Mouse (Mus musculus) urinary bladder, postnatal 14 days (tissue): ENCODE measurements around the gene Zyg11a.
"Not testable (repeated sequence)": the region's sequence is repeated elsewhere in the genome, so short reads cannot be mapped to it uniquely, and the experiment has no call there.

Experiments used
- DNase-seq: peaks from one replicate; pipeline ENCODE4 v3.0.0; 2021; ENCODE audit warnings: low spot score

The Zyg11a gene

DNA sequence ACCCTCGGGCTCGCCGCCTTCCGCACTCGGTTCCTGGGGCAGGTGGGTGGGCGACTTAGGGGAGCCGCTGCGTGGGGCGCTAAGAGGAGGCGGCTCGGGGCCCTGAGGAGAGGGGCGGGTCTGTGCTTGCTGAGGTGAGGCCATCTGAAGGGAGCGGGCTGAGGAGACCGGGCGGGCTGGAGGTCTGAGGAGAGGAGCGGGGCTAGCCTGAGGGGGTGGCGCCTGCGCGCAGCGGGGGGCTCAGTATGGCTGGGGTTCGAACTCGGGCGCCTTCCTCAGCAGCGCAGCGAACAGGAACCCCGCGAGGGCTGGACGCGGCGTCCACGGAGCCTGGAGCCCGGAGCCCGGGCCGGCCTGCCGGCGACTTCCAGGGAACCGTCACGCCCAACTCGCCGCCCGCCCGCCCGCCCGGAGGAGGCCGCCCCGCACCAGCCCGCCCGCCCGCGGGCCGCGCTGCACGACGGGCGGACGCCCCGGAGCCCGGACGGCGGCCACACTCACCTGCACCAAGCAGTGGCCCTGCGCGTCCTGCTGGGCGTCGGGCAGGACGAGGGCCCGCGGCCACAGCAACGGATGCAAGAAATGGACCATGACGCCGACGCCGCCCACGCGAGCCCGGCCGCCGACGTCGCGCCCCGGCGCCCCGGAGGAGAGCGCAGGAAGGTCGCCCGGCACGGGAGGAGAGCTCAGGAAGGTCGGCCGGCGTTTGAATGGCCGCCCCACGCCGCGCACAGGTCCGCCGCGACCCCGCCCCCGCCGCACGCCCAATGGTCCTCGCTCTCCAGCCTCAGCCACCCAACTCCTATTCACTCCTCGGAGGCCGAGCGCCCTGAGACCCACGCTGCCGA is at the start of gene Zyg11a:
TSS of gene Zyg11a (minus strand) at position 717 of the 848 bp plus-strand sequence.
- no peak for DNase-seq

DNA sequence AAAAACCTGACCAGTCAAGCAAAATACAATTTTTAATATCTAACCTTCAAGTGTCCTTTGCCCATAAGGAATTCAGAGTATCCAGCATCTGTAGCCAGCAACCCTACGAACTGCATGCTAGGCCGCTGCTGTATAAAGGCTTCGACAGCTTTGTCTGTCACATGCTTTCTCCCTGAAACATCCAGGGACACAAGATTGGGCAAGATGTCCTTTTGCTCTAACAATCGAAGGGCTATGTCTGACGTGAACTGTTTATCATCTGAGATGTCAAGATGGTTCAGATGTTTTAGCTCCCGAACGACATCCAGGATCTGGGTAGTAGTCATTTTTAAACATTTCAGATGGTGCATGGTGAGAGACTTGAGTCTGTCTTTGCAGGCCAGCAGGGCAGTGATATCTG is 47.9 kb upstream of the Zyg11a start:
- DNase-seq: no peak

DNA sequence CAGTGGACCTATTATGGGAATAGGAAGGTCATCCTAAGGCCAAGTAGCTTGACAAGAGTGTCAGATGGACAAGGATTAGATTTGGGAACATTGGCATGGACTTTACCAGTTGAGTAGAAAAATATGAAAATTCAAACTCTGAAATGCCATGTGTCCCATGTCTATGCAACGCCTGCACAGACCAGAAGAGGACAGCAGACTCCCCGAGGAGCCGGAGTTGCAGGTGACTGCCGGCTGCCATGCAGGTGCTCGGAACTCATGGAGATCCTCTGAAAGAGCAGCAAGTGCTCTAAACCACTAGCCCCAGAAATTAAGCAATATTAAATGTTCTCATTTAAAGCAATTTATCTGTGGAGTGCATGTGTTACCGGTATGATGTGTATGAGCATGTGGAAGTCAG is 35.5 kb upstream of the Zyg11a start:
- no peak for DNase-seq

DNA sequence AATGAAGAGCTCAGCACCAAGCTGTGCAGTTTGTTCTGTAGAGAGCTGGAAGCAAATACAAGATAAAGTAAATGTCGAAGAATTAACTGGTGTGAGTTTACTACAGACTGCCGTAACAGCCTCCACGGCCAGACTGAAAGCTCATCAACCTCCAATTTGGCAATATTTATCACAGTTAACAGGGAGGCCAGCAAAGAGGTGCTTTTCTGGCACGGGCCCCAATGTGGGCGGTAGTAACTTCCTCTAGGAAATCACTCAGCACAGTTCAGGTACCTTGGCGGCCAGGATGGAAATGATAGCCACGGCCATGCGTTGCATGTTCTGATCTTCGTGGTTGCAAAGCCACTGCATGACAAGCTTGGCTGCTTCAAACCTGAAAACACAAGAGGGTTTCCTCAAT is 32.7 kb upstream of the Zyg11a start:
- DNase-seq: no peak

DNA sequence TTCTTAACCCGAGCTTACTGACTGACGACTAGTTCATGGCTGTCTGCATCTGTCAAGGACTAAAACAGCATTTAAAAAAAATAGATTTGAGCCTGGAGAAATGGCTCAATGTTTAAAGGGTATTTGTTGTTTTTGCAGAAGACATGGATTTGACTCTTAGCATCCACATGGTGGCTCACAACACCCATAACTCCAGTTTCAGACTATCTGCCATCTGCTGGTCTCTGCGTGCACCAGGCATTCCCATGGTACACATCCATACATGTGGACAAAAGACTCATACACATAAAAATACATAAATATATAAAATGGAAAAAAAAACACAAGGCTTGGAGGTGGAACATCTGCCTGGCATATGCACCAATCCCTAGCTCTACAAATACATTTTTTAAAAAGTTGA is 31.5 kb upstream of the Zyg11a start:
- no peak for DNase-seq

DNA sequence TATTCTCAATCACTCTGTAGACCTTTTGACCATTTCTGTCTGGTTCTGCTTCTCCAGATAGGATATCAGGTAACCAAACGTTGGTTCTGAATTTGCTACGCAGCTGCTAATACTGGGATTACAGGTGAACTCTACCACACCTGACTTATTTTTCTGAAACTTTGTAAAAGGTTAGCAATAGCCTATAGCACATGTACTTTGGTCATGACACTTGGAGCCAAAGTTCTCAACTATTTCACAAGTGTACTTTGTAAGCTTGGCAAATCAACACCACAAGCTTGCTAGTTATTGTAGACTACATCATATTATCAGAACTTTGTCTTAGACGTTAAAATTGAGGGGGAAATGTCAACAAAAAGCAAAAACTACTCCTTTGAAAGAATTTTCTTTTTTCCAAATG is 15.8 kb upstream of the Zyg11a start:
- DNase-seq: no peak

DNA sequence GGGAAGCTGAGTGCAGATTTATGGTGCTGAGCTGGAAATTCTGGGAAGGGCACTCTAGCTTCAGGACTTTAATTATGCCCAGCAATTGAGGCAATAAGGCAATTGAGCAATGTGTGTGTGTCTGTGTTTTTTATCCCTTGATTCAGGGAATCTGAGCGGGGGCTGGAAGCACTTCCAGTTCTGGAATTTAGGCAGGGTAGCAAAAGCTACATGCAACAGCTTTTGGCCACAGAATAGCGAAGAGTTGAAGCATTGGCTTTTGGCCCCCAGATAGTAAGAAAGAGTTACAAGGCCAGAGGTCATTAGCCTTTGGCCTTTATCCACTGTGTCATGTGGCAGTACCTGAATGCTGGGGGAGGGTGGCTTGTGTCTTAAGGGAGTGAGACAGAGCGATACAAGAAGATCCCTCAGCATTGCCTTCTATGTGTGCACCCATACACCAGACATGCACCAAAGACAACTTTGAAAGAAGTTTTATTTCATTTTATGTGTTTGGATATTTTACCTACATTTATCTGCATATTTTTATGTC is 7.6 kb upstream of the Zyg11a start:
- no peak for DNase-seq

DNA sequence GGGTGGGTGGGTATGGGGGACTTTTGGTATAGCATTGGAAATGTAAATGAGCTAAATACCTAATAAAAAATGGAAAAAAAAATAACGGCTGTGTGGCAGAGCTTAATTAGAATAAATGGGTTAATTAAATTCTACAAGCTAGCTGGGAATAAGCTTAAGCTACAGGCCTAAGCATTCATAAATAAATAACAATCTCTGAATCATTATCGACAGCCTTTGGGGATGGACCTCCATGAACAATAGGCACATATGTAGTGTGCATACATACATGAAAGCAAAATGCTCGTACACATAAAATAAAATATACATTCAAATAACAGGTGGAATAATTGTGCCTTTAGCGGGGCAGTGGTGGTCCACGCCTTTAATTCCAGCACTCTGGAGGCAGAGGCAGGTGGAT is 4.7 kb upstream of the Zyg11a start:
- DNase-seq: no peak

DNA sequence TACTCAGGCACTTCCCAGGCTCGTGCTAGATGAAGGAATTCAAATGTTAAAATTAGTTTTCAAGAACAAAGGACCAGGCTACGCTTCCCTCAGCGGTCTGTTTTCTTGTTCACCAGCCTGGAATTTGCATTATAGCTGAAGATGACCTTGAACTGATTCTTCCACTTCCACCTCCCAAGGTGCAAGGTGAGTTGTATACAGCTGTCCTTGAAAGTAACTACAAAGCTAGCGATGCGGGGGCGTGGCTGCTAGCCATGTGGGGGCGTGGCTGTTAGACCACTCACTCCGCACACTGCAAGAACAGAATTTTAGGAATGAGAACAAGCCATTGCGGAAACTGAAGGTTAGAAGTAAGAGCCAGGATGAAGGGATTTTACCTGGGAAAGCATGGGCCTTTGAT is 1.2 kb upstream of the Zyg11a start:
- no peak for DNase-seq

DNA sequence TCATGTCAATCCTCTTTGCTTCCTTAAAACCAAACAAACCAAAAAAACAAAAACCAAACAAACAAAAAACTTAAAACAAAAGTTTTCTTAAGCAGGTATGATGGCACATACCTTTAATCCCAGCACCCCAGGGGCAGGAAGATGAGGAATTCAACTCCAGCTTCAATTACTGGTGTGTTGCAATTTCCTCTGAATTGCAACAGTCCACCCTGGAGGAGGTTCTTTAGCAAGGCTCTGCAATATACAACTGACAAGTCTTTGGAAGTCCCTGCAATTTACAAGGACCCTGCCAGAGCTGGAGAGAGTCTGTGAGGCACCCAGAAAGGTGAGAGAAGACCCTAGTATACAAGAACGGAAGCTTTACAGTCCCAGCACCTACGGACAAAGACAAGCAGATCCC is 4.8 kb downstream of the Zyg11a start:
- no peak for DNase-seq

DNA sequence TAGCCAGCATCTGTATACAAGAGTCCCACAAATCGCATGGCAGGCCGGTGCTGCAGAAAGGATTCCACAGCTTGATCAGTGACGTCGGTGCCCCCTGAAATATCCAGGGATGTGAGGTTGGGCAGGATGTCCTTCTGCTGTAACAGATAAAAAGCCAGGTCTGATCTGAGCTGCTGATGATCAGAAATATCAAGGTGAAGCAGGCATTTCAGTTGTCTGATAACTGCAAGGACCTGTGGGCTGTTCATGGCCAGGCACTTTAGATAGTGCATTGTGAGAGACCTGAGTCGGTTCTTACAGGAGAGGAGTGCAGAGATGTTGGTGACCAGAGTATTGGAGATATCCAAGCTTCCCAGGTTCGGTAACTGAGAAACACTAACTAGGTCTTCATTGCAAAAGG is 13.2 kb downstream of the Zyg11a start:
- no peak for DNase-seq

DNA sequence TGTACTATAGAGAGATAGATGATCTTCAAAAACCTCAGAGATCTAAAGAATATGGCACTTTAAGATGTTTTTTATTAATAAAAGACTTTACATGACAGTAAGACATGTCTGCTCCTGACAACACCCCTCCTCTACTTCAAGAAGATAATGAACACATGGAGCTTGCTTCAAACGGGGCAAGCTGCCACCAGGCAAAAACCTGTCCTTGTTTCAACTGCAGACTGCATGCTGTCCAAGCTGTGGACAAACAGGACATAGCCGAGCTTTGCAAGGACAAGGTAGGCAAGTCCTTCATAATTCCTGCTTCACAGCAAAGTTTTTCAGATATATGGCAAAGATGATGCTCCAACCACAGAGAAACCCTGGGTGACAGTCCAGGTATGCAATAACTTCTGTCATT is 18.6 kb downstream of the Zyg11a start:
- DNase-seq: no peak

DNA sequence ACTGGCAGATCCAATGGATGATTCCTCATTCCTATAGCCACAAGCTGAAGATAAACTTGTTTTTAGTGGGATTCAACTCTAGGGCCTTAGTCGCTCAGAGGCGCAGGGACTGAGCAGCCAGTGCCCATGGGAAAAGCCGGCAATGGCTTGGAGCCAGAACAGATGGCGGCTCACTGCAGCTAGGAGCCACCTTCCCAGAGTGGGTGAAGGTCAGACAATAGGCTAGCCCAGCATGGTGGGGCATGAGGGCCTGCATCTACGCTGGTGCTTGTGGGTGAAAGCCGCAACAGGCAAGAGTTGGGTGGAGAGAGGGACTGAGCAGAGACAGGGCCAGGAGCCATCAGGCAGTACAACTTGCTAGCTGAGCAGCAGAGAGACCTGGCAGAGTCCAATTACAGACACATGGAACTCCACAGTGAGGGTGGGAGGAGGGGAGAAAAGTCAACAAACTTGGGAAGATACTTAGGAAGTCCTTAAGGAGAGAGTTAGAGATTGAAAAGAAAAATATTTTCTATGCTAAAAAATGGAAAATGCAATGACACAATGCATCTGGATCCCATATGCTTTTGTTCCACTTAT is 21.5 kb downstream of the Zyg11a start:
- DNase-seq: no peak

DNA sequence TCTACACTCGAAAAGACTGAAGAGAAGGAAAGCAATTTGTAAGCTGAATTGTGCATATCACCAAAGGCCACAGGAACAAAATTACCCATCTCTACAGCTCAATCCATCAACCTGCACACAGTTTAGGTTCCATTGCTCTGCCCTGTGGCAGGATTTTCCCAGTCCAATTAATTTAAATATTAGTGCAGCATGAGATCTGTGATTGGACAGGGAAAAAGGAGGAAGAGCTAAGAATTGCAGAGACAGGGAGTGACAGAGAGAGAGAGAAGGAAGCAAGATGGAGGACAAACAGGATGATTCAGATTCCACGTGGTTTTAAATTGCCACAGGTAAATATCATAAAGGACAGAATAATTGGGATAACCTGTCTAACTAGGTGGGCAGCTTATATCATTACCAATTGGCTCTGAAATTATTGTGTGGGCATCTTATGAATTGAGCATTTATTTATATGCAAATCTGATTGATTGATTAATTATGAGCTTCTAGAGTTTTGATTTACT is 25.0 kb downstream of the Zyg11a start:
- DNase-seq: no peak

DNA sequence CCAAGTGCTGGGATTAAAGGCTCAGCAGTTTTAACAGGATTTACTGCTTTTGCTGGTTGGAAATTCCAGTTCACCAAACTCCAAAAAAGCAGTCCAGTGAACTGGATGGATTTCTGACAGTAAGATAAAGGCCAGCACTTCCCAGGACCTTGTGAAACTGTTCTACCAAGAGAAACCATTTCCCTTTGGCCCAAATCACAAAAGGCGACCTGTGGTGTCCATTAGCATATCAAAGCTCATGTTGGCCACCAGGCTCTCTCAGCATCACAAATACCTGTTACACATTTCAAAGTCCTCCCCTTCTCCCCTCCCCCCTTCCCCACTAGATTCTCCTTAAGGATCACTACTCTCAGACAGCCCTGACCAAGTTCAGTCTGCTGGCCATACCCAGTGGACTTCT is 35.6 kb downstream of the Zyg11a start:
- DNase-seq: no peak

DNA sequence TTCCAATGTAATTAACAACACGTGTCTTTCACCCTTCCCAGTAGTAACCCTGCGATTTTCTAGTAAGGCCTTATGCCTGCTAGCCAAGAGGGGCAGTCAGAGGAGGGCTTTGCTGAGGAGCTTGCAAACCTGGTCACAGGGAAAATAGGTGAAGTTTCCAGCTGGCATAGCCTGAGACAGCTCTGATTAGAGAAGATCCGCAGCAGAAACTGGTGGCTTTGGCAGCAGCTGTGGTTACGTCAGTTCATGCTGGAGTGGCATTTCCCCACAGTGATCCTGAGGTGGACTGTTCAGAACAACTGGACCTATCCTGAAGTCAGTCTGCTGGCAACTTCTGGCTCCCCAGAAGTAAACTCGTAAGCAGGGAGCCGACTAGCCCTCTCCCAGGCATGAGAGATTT is 49.8 kb downstream of the Zyg11a start:
- DNase-seq: no peak

DNA sequence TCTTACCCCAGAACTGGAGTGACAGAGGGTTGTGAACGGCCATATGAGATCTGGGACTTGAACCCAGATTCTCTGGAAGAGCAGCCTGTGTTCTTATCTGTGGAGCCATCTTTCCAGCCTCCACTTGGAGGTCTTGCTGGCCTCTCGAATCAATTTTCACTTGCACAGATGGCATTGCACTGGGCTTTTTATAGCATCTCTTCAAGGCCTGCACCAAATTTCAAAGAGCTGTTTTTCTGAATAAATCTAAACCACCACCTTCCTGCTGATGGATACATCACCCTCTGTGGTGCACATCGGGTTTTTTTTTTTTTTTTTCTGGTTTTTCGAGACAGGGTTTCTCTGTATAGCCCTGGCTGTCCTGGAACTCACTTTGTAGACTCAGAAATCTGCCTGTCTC is 51.0 kb downstream of the Zyg11a start:
- no peak for DNase-seq

DNA sequence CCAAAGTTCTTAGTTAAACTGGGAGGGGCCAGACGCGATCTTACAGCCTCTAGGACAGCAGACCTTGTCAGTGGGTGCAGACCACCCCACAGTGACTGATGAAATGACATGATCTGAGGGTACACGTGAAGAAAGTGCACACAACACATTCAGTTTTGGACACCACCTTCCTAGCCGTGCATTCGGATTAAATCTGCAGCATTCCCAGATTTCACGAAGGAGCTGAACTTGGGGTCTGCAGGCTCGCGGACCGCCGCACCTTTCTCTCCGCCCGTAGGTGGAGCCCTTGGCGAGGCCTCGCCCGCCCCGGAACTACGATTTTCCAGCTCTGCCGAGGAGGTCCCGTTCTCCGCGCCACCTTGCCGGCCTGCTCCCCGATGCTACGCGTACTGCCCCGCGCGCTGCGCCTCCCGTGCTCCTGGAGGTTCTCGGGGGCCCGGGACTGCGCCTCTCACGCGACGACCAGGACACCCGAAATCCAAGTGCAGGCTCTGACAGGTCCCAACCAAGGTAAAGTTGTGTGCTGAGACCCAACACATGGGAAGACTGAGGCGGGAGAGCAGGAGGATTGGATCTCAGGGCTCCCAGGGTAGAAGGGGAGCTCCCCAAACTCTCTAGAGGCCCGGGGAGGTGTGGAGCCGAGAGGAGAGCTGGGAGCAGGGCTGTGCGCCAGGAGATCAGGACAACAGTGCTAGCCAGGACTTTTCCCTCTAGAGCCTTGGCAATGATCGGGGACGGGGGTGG is 52.5 kb downstream of the Zyg11a start, which contains the start of gene Echdc2:
TSS of gene Echdc2 (plus strand) at position 286 of the 744 bp plus-strand sequence.
- peak; percentile 43 for DNase-seq

DNA sequence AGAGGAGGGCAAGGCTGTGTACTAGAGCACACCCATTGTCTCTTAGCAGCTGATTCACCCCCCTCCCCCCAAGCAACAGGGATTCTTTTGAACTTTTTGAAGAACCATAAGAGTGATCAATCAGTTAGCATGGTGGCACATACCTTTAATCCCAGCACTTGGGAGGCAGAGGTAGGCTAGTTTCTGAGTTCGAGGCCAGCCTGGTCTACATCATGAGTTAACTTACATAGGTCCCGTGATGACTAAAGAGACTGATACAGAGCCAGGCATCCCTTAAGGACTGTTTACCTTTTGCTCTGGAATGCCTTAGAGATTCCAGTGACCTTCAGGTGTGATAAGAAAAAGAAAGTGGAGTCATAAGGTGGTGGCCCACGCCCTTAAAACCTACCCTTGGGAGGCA is 54.6 kb downstream of the Zyg11a start:
- no peak for DNase-seq

DNA sequence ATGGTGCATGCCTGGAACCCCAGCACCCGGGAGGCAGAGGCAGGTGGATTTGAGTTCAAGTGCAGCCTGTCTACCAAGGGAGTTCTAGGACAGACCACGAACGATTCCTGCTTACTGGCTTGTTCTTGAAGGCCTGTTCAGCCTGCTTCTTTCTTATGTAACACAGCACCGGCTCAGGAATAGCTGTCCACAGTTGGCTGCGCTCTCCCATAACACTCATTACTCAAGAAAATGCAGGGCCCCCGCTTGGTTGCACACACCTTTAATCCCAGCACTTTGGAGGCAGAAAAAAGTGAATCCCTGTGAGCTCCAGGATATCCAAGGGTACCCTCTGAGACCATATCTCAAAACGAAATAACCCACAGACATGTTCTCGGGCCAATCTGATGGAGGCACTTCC is 55.9 kb downstream of the Zyg11a start:
- no peak for DNase-seq

DNA sequence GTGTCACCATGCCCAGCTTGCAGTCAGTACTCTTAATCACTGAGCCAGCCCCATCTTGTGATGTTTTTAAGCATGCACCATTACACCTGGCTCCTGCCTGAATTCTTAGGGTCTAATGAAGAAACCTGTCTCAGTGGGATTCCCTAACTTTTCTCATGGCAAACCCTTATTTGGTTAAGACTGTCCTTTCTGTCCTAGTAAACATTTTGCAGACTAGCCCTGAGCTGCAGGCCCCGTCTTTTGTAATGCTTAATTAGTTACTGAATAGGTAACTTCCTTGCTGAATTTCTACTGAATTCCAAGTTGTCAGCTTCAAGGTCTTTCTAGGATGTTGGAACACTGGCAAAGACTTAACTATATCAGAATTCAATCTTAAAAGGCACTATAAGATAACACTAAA is 62.7 kb downstream of the Zyg11a start:
- DNase-seq: not testable (repeated sequence)

DNA sequence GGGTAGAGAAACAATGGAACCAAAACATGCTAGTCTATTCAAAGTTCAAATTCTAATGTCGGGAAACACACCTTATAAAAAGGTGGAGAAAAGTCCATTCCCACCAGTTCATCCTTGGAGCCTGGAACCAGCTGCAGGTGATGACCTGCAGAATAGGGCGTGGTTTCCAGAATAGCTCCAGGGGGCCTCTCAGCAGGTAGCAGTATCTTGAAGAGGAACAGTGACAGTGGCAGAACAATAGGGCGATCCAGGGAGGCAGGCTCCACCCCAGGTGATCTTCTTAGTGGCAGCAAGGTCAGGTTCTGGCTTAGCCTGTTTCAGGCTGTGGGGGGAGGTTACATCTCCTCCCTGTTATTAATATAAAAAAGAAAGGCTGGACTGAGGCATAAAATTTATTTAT is 72.3 kb downstream of the Zyg11a start:
- DNase-seq: not testable (repeated sequence)

DNA sequence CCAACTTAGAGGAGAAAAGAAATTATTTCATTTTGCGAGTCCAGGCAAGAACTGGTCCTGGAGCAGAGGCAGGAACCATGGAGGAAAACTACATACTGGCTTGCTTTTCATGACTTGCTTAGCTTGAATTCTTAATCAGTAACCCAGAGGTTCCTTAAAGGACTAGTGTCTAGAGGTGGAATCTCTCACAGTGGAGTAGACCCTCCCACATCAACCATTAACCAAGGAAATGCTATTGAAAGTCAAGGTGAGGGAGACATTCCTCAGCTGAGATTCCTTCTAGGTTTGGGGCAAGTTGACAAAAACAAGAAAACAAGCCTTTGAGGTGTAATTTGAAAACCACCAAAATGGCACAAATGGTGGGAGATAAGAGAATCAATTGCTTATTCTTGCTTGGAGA is 73.0 kb downstream of the Zyg11a start, which contains the start of gene Scp2:
TSS of gene Scp2 (minus strand) at position 119 of the 400 bp plus-strand sequence.
- no peak for DNase-seq
